Mouse (Mus musculus) gastrocnemius, adult 18-20 months (tissue): ENCODE measurements at regions not wholly inside any gene's neighbourhood (a gene's known extent, or its start where the extent isn't known, plus 50 kb on each side); places are given as distances from the start of the nearest gene placed in this dataset.

ENCODE experiments used
- DNase-seq: peaks from one replicate; pipeline ENCODE4 v3.0.0; 2021; ENCODE audit warnings: low spot score

- no peak for DNase-seq
These were observed 200.5 kb upstream of the Zic1 start for GRCm38 (mm10) chr9:91566006-91566641.

GRCm38 (mm10) chr9:91561331-91561730 is 195.7 kb upstream of the Zic1 start:
- no peak for DNase-seq

- DNase-seq, result no peak
These were observed 194.2 kb upstream of the Zic1 start for GRCm38 (mm10) chr9:91559794-91560193.

GRCm38 (mm10) chr9:91547051-91547450 is 181.4 kb upstream of the Zic1 start:
- DNase-seq, result no peak

GRCm38 (mm10) chr9:91545402-91545801 is 179.8 kb upstream of the Zic1 start:
- no peak for DNase-seq

- DNase-seq, result no peak
These were observed 163.3 kb upstream of the Zic1 start for GRCm38 (mm10) chr9:91528838-91529475.

- no peak for DNase-seq
These were observed 162.8 kb upstream of the Zic1 start for GRCm38 (mm10) chr9:91528388-91528787.

GRCm38 (mm10) chr9:91520521-91520920 is 154.9 kb upstream of the Zic1 start:
- DNase-seq, result no peak

- DNase-seq, result no peak
These were observed 144.1 kb upstream of the Zic1 start for GRCm38 (mm10) chr9:91509672-91510071.

GRCm38 (mm10) chr9:91503657-91504329 is 138.2 kb upstream of the Zic1 start:
- no peak for DNase-seq

- no peak for DNase-seq
These were observed 111.0 kb upstream of the Zic1 start for GRCm38 (mm10) chr9:91476596-91476995.

GRCm38 (mm10) chr9:91462713-91463425 is 97.3 kb upstream of the Zic1 start:
- no peak for DNase-seq

- no peak for DNase-seq
These were observed 94.3 kb upstream of the Zic1 start for GRCm38 (mm10) chr9:91459921-91460320.

GRCm38 (mm10) chr9:91456843-91457242 is 91.2 kb upstream of the Zic1 start:
- no peak for DNase-seq

GRCm38 (mm10) chr9:91456253-91456823 is 90.7 kb upstream of the Zic1 start:
- no peak for DNase-seq

- DNase-seq, result no peak
These were observed 73.5 kb upstream of the Zic1 start for GRCm38 (mm10) chr9:91439106-91439505.
